ENCODE assay signal across 21 mouse cellular contexts in the genomic region with DNA sequence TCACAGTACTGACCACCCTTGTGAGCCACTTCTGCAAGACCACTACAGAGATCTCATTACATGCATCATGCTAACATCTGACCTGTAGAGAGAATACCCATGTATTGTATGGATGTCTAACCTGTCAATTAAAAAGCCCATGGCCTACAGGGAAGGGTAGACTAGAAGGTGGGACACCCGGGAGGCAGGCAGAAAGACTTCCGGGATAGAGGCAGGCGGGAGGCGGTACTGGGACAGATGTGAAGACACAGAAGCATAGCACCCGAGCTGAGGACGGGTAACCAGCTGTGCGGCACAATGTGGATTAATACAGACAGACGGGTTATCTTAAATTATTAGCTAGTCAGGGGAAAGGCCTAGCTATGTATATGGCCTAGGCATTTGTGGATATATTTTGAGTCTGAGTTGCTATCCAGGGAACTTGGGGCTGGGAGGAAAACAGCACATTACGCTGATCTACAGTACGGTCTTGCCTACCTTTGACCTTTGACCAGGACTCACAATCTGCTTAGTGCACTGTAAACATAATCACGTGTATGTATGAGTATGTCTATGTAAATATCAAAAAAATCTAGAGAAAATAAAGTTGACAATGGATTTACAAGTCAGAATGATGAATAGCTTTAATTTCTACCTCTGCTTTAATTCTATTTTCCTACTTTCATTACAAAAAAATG. TPM values are rescaled to one million over a fixed set of nuclear protein-coding genes. Genes with fewer than 3 reads are reported as not detected.
A peak's percentile ranks its signal among the peaks of the same experiment; 100 is the strongest.
DNase-seq lines count a peak whose midpoint lies in the region; ATAC-seq and TF ChIP-seq lines count a peak whose summit lies in the region.
"Had no signal": no experiment of that assay in that cellular context is flagged by ENCODE, and none has a peak within 500 bp of the region (broad histone marks: within the 10 kb centered on the region; RNA-seq: fewer than 3 reads in every experiment).

No protein-coding gene starts in this region.

- H3K36me3 ChIP-seq in hindbrain, embryonic 16.5 days (ENCODE audit: control insufficient read depth, insufficient read depth, low read length) = no peaks in the 10 kb centered on the region
- H3K36me3 ChIP-seq in hindbrain, embryonic 11.5 days (ENCODE audit: control insufficient read depth, insufficient read depth, low read length) = no peaks in the 10 kb centered on the region
- no peaks in the 10 kb centered on the region for H3K36me3 ChIP-seq in liver, embryonic 12.5 days
- H3K36me3 ChIP-seq in small intestine, adult 2 months (ENCODE audit: control insufficient read depth, insufficient read depth, low read length) = peaks cover 4% of the 10 kb centered on the region; the same call in 1 of the 2 replicates

- H3K9me3 ChIP-seq in hindbrain, embryonic 16.5 days (ENCODE audit: control insufficient read depth, low read length) = no peaks in the 10 kb centered on the region
- no peaks in the 10 kb centered on the region for H3K9me3 ChIP-seq in hindbrain, embryonic 11.5 days (ENCODE audit: control insufficient read depth, low read length)
- no peaks in the 10 kb centered on the region for H3K9me3 ChIP-seq in liver, embryonic 12.5 days (replicated peaks)
- H3K9me3 ChIP-seq: limb, embryonic 12.5 days had no signal

- TF ChIP-seq POLR2A in small intestine, adult 2 months (IDR thresholded peaks at IDR 0.05; ENCODE audit: low read depth, low read length) = no peak

- 78% methylated on average over 11 of the region's 11 CpGs for WGBS in hindbrain, embryonic 16.5 days
- WGBS in hindbrain, embryonic 11.5 days = 85% methylated on average over 11 of the region's 11 CpGs
- WGBS in liver, embryonic 12.5 days (ENCODE audit: insufficient replicate concordance) = 73% methylated on average over 11 of the region's 11 CpGs
- WGBS in large intestine, adult 2 months = 49% methylated on average over 11 of the region's 11 CpGs
- WGBS in small intestine, adult 2 months = 27% methylated on average over 11 of the region's 11 CpGs

- H3K4me1 ChIP-seq in hindbrain, embryonic 16.5 days (ENCODE audit: control insufficient read depth, insufficient read depth, low read depth, low read length) = no peaks in the 10 kb centered on the region
- H3K4me1 ChIP-seq in hindbrain, embryonic 11.5 days (replicated peaks; ENCODE audit: control insufficient read depth, insufficient read depth, low read length) = no peaks in the 10 kb centered on the region
- H3K4me1 ChIP-seq in liver, embryonic 12.5 days = no peaks in the 10 kb centered on the region
- H3K4me1 ChIP-seq in small intestine, adult 2 months (ENCODE audit: control insufficient read depth, insufficient read depth, insufficient read length, low read length) = peaks cover 9% of the 10 kb centered on the region
- H3K4me1 ChIP-seq: limb, embryonic 12.5 days had no signal

- no peak overlapping the region for H3K4me3 ChIP-seq in hindbrain, embryonic 16.5 days (ENCODE audit: low read length)
- H3K4me3 ChIP-seq in hindbrain, embryonic 11.5 days (ENCODE audit: low read depth, low read length) = no peak overlapping the region
- no peak overlapping the region for H3K4me3 ChIP-seq in liver, embryonic 12.5 days
- no peak overlapping the region for H3K4me3 ChIP-seq in small intestine, adult 2 months (ENCODE audit: low read depth, low read length)
- H3K4me3 ChIP-seq: limb, embryonic 12.5 days had no signal

- no peaks in the 10 kb centered on the region for H3K27me3 ChIP-seq in hindbrain, embryonic 16.5 days (replicated peaks; ENCODE audit: control insufficient read depth, insufficient read depth, low read length)
- no peaks in the 10 kb centered on the region for H3K27me3 ChIP-seq in hindbrain, embryonic 11.5 days (ENCODE audit: control insufficient read depth, insufficient read depth, low read length)
- no peaks in the 10 kb centered on the region for H3K27me3 ChIP-seq in liver, embryonic 12.5 days (replicated peaks)
- no peaks in the 10 kb centered on the region for H3K27me3 ChIP-seq in small intestine, adult 2 months (ENCODE audit: control insufficient read depth, insufficient read depth, low read length)
- H3K27me3 ChIP-seq: limb, embryonic 12.5 days had no signal

- no peak for TF ChIP-seq CTCF in small intestine, adult 2 months (IDR thresholded peaks at IDR 0.05; ENCODE audit: extremely low read depth, insufficient read length, insufficient replicate concordance, low read depth, low read length)

- no peak overlapping the region for H3K9ac ChIP-seq in hindbrain, embryonic 16.5 days (ENCODE audit: low read depth, low read length)
- H3K9ac ChIP-seq in hindbrain, embryonic 11.5 days (ENCODE audit: low read depth, low read length) = no peak overlapping the region
- H3K9ac ChIP-seq in liver, embryonic 12.5 days = no peak overlapping the region
- H3K9ac ChIP-seq: forebrain, postnatal 0 days; limb, embryonic 12.5 days had no signal

- DNase-seq in hindbrain, embryonic 11.5 days (ENCODE audit: low spot score) = no peak
- no peak for DNase-seq in liver
- peak; percentile 64 for DNase-seq in large intestine, adult 2 months (ENCODE audit: low read depth, low spot score)
- no peak for DNase-seq in retina, embryonic 14.5 days (ENCODE audit: low spot score)
- DNase-seq: adrenal gland, postnatal 14 days; cerebellum, adult 2 months; cerebellum, postnatal 36 days; gastrocnemius, postnatal 25 days; heart, postnatal 36 days; layer of hippocampus, postnatal 36 days; lung, adult 2 months; lung, postnatal 14 days; right cerebral cortex, postnatal 14 days; spleen, adult 18-20 months had no signal

- peak; percentile 34; the same call in 1 of the 2 replicates for ATAC-seq in hindbrain, embryonic 16.5 days
- no peak for ATAC-seq in hindbrain, embryonic 11.5 days (ENCODE audit: low FRiP score)
- peak; percentile 46 for ATAC-seq in liver, embryonic 12.5 days
- ATAC-seq: forebrain, postnatal 0 days had no signal

- H3K27ac ChIP-seq in hindbrain, embryonic 16.5 days (ENCODE audit: low read depth, low read length) = no peak overlapping the region
- H3K27ac ChIP-seq in hindbrain, embryonic 11.5 days (ENCODE audit: low read depth, low read length) = no peak overlapping the region
- H3K27ac ChIP-seq in liver, embryonic 12.5 days = no peak overlapping the region
- H3K27ac ChIP-seq in small intestine, adult 2 months (ENCODE audit: insufficient read depth, low read depth, low read length) = peak overlapping the region; percentile 82
- H3K27ac ChIP-seq: kidney, postnatal 0 days; limb, embryonic 12.5 days had no signal

- H3K4me2 ChIP-seq in hindbrain, embryonic 16.5 days (ENCODE audit: low read length) = no peak overlapping the region
- H3K4me2 ChIP-seq in hindbrain, embryonic 11.5 days (replicated peaks; ENCODE audit: low read depth, low read length) = no peak overlapping the region
- no peak overlapping the region for H3K4me2 ChIP-seq in liver, embryonic 12.5 days
- H3K4me2 ChIP-seq: limb, embryonic 12.5 days; midbrain, embryonic 11.5 days had no signal

RNA-seq across cellular contexts. Expression of a gene that starts 51.3 kb away (rescaled TPM):
- 17.7 and 19.4 TPM in 2 replicates for polyA plus RNA-seq in hindbrain, embryonic 16.5 days (2015; fragmentation: Nextera tagmentation; extraction: Ambion mirVana)
- 27.5 and 31.9 TPM in 2 replicates for polyA plus RNA-seq in hindbrain, embryonic 11.5 days (2014; fragmentation: Nextera tagmentation; extraction: Ambion mirVana)
- polyA plus RNA-seq in liver, embryonic 12.5 days (2016; fragmentation: Nextera tagmentation; extraction: Ambion mirVana) = 5.8 and 6.3 TPM in 2 replicates
- polyA plus RNA-seq in large intestine, adult 2 months (2012; rRNA removed) = 10.6 and 12.6 TPM in 2 replicates
- 4.2 and 9.4 TPM in 2 replicates for polyA plus RNA-seq in small intestine, adult 2 months (2012; rRNA removed)
